Mouse (Mus musculus) c-Kit-negative CD71-positive TER-119-positive erythroid progenitor cells, embryonic 14.5 days (primary cell): Measurements from ENCODE around the gene Rasgef1b.

Source experiments
- DNase-seq: peaks from one replicate; pipeline ENCODE4 v3.0.0-alpha.2; 2013; ENCODE audit warnings: low read depth, low spot score

Gene Rasgef1b

GRCm38 (mm10) chr5:99252203-99253135 is 476.4 kb downstream of the Rasgef1b start:
- DNase-seq = peak; percentile 62

GRCm38 (mm10) chr5:99251379-99252202 is 477.3 kb downstream of the Rasgef1b start:
- DNase-seq = no peak

- DNase-seq = no peak
Measured at GRCm38 (mm10) chr5:99250820-99251219, 478.0 kb downstream of the Rasgef1b start.

DNA sequence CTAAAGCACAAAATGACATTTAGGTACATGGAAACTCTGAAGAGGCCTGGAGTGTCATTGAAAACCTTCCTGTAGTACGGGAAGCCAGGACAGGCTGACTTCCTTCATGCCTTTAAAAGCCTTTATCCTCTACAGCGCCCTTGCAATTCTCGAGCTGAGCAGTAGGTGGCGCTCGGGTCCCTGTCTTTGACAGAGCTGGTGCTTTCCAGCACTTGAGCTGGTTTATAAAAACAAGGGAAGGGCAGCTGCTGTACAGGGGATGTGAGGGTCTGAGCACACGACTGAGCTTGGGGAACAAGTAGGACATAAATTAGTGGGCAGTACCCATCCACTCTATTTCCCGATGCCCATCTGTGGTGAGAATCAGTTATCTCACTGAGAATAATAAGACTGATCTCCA is 480.4 kb downstream of the Rasgef1b start:
- peak; percentile 53 for DNase-seq

DNA sequence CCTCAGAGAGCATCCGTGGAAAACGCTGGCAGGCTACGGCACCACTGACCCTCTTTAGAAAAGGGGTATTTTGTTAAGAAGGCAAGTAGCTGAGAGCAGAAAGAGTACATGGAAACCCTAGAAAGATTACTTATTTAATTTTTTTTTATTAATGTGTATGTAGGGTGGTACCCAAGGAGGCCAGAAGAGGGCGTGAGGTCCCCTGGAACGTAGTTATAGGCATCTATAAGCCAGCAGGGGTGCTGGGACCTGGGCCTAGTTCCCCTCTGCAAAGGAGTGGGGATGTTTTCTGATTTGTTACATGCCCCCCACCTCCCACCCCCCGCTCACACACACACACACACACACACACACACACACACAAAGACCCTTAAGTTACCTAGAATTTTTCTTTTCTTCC is 480.9 kb downstream of the Rasgef1b start:
- DNase-seq = no peak

GRCm38 (mm10) chr5:99247441-99247840 is 481.4 kb downstream of the Rasgef1b start:
- DNase-seq = no peak

GRCm38 (mm10) chr5:99246972-99247371 is 481.9 kb downstream of the Rasgef1b start:
- no peak for DNase-seq

- DNase-seq = no peak
Measured at GRCm38 (mm10) chr5:99241988-99242740, 486.7 kb downstream of the Rasgef1b start.

DNA sequence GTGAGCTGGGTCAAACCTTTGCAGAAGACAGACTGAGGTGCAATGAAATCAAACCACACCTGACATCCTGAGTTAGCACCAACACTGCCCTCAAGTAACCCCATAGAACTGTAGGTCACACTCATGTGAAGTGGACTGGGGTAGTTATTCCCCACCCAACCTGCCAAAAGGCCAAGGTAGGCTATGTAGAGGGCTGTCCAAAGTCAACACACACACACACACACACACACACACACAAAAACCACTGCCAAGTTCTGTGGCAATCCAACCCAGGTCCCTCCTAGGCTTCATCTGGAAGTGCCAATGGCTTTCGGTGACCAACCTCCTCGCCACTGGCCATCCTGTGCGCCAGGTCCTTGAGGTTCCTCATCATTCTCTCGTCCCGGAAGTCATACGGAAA is 488.4 kb downstream of the Rasgef1b start:
- DNase-seq = no peak

DNA sequence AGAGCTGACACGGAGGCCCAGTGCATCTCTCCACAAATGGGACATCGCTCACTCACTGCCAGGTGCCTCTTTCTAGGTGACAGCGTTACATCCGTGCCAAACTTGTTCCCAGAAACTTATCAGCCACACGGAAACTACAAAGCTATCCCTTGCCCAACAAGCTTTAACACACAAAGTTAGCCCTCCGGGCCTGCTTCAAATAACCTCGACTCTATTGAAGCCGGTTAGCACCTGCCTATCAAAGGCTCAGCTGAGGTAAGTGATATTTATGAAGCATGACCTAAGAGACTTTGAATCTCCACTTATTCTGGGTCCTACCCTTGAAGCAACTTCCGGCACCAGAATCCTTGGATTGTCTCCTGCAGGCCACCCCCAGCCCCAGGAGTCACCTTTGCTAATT is 489.2 kb downstream of the Rasgef1b start:
- no peak for DNase-seq

GRCm38 (mm10) chr5:99238150-99238549 is 490.7 kb downstream of the Rasgef1b start:
- DNase-seq = no peak

DNA sequence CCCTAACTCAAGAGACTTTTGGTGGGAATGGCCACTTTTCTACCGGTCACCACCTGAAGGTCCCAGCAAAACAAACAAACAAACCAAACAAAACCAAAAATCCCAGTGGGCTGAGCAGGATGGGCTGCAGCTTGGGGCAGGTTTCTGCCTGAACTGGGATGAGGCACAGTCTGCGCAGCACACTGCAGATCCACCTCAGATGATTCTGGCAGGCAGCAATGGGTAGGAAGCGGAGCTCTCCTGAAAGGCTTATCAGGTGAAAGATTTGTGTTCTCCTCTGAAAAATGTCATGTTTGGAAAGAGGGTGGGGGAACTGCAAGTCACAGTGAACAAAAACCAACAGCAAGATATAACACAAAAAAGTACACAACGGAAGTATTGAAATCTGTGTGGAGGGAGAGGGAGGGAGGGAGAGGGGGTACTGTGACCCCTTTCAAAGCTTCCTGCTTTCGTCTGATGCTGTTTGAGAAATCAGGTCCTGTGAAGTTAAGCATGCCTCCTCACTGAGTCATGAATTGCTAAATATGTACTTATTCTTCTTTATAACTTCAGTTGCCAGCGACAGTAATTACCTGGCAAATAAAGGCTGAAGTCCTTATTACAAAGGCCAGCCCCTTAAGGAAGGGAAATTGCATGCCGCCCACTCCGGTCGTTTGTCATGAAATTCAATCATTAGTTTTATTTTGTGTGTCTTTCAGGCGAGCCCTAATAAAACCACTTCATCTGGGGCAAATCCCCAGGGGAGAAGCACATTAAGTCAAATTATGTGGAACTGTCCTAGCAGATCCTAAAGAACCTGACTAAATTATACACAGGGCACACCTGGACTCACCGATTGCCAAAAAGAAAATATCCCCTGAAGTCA is 491.7 kb downstream of the Rasgef1b start:
- DNase-seq = no peak

DNA sequence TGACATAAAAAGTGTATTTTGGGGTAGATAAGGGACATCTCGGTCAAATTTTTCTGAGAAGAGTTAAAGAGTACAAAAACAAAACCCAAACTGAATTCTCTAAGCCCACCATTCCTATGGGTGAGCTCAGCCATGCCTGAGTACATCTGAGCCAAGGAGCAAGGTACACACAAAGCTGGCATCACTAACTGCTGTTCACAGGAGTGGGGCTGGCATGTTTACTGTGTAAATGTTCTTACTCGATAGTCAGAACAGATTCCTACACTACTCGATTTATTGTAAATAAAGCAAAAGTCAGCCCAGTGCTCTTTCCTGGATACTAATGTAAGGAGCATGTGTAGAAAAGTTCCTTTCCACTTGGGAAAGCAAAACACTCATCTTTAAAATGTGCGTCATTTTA is 492.4 kb downstream of the Rasgef1b start:
- DNase-seq = no peak

DNA sequence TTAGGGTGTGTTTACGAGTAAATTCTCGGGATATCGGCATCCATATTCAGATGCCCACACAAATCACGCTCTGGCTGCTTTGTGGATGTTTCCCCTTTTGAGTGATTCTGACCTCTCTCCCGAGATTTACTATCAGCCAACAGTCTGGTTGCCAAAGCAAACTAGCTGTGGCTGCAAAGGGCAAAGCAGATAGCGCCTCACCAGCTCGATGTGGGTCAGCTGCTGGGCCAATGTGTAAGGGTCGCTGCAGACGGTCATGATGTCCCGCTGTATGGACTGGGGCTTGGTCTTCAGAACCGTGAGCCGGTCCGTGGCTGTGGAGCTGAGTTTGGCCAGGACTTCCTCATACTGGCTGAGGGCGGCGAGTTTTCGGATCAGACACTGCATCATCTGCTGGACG is 494.6 kb downstream of the Rasgef1b start:
- DNase-seq = no peak

- no peak for DNase-seq
Measured at GRCm38 (mm10) chr5:99233176-99233575, 495.7 kb downstream of the Rasgef1b start.

DNA sequence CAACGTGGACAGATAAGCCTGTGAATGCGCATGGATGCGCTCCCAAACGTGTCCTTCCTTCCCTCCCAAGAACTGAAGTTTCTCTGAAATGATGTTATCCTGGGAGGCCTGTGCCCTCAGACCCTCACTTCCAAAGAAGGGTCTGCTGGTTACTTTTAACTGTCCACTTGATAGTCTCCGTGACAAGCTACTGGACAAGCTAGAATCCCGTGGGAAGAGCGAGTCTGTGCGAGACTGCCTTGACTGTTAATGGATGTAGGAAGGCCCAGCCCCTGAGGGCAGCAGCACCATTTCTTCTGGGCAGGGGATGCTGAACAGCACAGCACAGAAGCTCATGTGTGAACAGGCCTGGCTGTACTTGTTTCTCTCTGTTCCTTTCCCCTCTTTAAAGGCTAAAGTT is 496.5 kb downstream of the Rasgef1b start:
- no peak for DNase-seq

GRCm38 (mm10) chr5:99230476-99230875 is 498.4 kb downstream of the Rasgef1b start:
- no peak for DNase-seq

GRCm38 (mm10) chr5:99227361-99227760 is 501.5 kb downstream of the Rasgef1b start:
- DNase-seq = no peak

- DNase-seq = no peak
Measured at GRCm38 (mm10) chr5:99224571-99225011, 504.3 kb downstream of the Rasgef1b start.

DNA sequence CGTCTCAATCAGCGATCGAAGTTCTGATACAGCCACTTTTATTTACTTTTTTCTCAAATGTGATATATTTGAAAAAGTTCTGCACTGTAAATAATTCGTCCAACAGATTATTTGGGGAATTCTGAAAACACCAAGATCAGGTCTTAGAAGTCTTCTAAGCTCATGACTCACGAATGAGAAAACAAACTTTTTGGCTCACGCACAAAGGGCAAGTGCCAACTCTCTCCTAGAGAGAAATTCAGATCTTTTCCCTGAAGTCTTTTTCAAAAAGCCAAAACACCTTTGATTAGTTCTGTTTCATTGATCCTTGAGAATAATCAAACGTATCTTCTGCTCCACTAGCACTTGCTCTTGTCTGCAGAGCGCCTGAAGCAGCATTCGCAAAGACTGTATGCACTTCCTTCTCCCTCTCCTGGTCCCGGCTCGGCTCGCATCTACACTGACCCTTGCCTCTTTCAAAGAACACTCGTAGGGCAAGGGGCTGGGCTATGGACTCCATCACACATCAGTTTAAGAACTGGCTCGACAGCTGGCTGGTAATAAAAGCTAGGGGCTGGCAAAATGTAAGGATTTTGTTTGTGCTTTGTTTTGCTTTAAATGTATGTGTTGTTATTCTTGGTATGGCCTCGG is 504.9 kb downstream of the Rasgef1b start:
- no peak for DNase-seq
